Comparison of ENCODE assay signal across 1 mouse cellular context in genomic region chr5:77354361-77354787, GRCm38 (mm10).
TF ChIP-seq lines count a peak whose summit lies in the region.

No protein-coding gene starts in this region.

TF ChIP-seq in MEL, 35 proteins besides CTCF, POLR2A, EP300 and RAD21 (continued from another document):
- no peak for TF ChIP-seq NRF1 (IDR thresholded peaks at IDR 0.05; ENCODE audit: insufficient read depth, low read depth, low read length, poor library complexity, severe bottlenecking)
- no peak for TF ChIP-seq MYB (IDR thresholded peaks at IDR 0.05; ENCODE audit: low read depth, low read length)
- no peak; the same call in 1 of the 2 replicates for TF ChIP-seq TCF12 (IDR thresholded peaks at IDR 0.05; ENCODE audit: low read depth, low read length)
- TF ChIP-seq ZC3H11A (IDR thresholded peaks at IDR 0.05; ENCODE audit: low read depth, low read length), result peak; percentile 54
- peak; percentile 68; the same call in 1 of the 2 replicates for TF ChIP-seq MAX (IDR thresholded peaks at IDR 0.05; ENCODE audit: low read length)
- TF ChIP-seq JUND (IDR thresholded peaks at IDR 0.05; ENCODE audit: low read depth, low read length), result no peak
- peak; percentile 61; the same call in 1 of the 2 replicates for TF ChIP-seq HCFC1 (IDR thresholded peaks at IDR 0.05; ENCODE audit: low read depth, low read length)
- TF ChIP-seq GATA1 (IDR thresholded peaks at IDR 0.05; ENCODE audit: low read depth, low read length), result no peak
- TF ChIP-seq E2F4 (IDR thresholded peaks at IDR 0.05; ENCODE audit: borderline replicate concordance, low read depth, low read length), result no peak
- no peak for TF ChIP-seq ELF1 (IDR thresholded peaks at IDR 0.05; ENCODE audit: low read depth, low read length)
- no peak for TF ChIP-seq POLR2AphosphoS2 (IDR thresholded peaks at IDR 0.05; ENCODE audit: low read length)
- TF ChIP-seq POLR2AphosphoS5 (IDR thresholded peaks at IDR 0.05; ENCODE audit: borderline replicate concordance, low read depth, low read length), result no peak
